Comparison of ENCODE assay signal across 8 mouse cellular contexts in genomic region chr6:128437731-128438316, GRCm38 (mm10). TPM values are rescaled to one million over a fixed set of nuclear protein-coding genes. Genes with fewer than 3 reads are reported as not detected.
DNase-seq lines count a peak whose midpoint lies in the region; ATAC-seq and TF ChIP-seq lines count a peak whose summit lies in the region.

No protein-coding gene starts in this region.

- WGBS in forebrain, embryonic 12.5 days: under 1% methylated on average over 42 of the region's 52 CpGs

- peak overlapping the region; percentile 74 for H3K4me2 ChIP-seq in forebrain, embryonic 12.5 days

- peaks cover 18 to 20% of the 10 kb centered on the region in 2 experiments for H3K36me3 ChIP-seq in MEL (ENCODE audit: control insufficient read depth in 1 of 2, insufficient read depth in 2 of 2, low read length in 2 of 2)
- peaks cover 38% of the 10 kb centered on the region for H3K36me3 ChIP-seq in forebrain, embryonic 12.5 days (replicated peaks)

- peaks cover 12 to 19% of the 10 kb centered on the region in 2 experiments for H3K4me1 ChIP-seq in MEL (ENCODE audit: control insufficient read depth in 1 of 2, insufficient read depth in 2 of 2, low read length in 2 of 2)
- peaks cover 17% of the 10 kb centered on the region for H3K4me1 ChIP-seq in forebrain, embryonic 12.5 days

- ATAC-seq in forebrain, embryonic 12.5 days (ENCODE audit: low FRiP score): peak; percentile 73
- peak; percentile 14 to 25; a peak in 3 of 4 replicates for ATAC-seq in hematopoietic stem cell, adult 5-6 weeks (replicated peaks in 1 of 2; ENCODE audit: insufficient read depth in 1 of 2, low FRiP score in 2 of 2, low TSS enrichment in 1 of 2, low read depth in 1 of 2, poor library complexity in 2 of 2, severe bottlenecking in 2 of 2)
- peak; percentile 26; the same call in 1 of the 2 replicates for ATAC-seq in megakaryocyte-erythroid progenitor cell, adult 5-6 weeks (replicated peaks; ENCODE audit: low FRiP score, low TSS enrichment, poor library complexity, severe bottlenecking)

- H3K9me3 ChIP-seq in MEL (replicated peaks; ENCODE audit: insufficient read depth, low read length): no peaks in the 10 kb centered on the region
- no peaks in the 10 kb centered on the region for H3K9me3 ChIP-seq in forebrain, embryonic 12.5 days

- no peak for TF ChIP-seq CTCF in MEL (IDR thresholded peaks at IDR 0.05 in 2 of 3, conservative IDR thresholded peaks at IDR 0.05 in 1 of 3; ENCODE audit: control insufficient read depth in 1 of 3, insufficient read depth in 1 of 3, low read depth in 2 of 3, low read length in 3 of 3, poor library complexity in 1 of 3, severe bottlenecking in 1 of 3)

- intact Hi-C loops in left cerebral cortex, postnatal 25 days (cut with DNase I): loop anchor here (2.0 kb wide), 1 partner anchor 41 kb away; no protein-coding TSS in a partner anchor

- H3K9ac ChIP-seq in MEL (ENCODE audit: control insufficient read depth, low read depth, low read length, poor library complexity, severe bottlenecking): peak overlapping the region; percentile 87
- peak overlapping the region; percentile 98 for H3K9ac ChIP-seq in forebrain, embryonic 12.5 days

- no peak for TF ChIP-seq EP300 in MEL (IDR thresholded peaks at IDR 0.05; ENCODE audit: low read depth in 1 of 2, low read length in 2 of 2)

- H3K27ac ChIP-seq in MEL (ENCODE audit: control insufficient read depth, low read depth, low read length): peak overlapping the region; percentile 58
- peak overlapping the region; percentile 94 for H3K27ac ChIP-seq in forebrain, embryonic 12.5 days

- peak overlapping the region; percentile 92 to 99 for H3K4me3 ChIP-seq in MEL (ENCODE audit: control insufficient read depth in 1 of 2, insufficient read depth in 1 of 2, low read depth in 2 of 2, low read length in 2 of 2)
- peak overlapping the region; percentile 97 for H3K4me3 ChIP-seq in forebrain, embryonic 12.5 days (replicated peaks)

- peaks cover 19% of the 10 kb centered on the region for H3K79me2 ChIP-seq in MEL (ENCODE audit: control insufficient read depth, insufficient read depth, low read length, poor library complexity)

- no peaks in the 10 kb centered on the region for H3K27me3 ChIP-seq in MEL (ENCODE audit: control insufficient read depth in 1 of 2, insufficient read depth in 2 of 2, low read length in 2 of 2)
- H3K27me3 ChIP-seq in forebrain, embryonic 12.5 days: no peaks in the 10 kb centered on the region

- no peak for TF ChIP-seq RAD21 in MEL (IDR thresholded peaks at IDR 0.05; ENCODE audit: low read depth, low read length)

- TF ChIP-seq POLR2A in MEL (IDR thresholded peaks at IDR 0.05; ENCODE audit: control insufficient read depth in 1 of 2, insufficient read depth in 1 of 2, low read depth in 1 of 2, low read length in 2 of 2, poor library complexity in 1 of 2): no peak

- DNase-seq in MEL (ENCODE audit: low read depth, low spot score): peak; percentile 59
- DNase-seq in c-Kit-positive CD71-positive TER-119-positive erythroid progenitor cells, embryonic 14.5 days (ENCODE audit: low spot score): peak; percentile 42
- DNase-seq in left cerebral cortex, postnatal 25 days (ENCODE audit: low spot score in 2 of 2): peak; percentile 52 to 60
- peak; percentile 57 for DNase-seq in right cerebral cortex, postnatal 14 days
- peak; percentile 53 for DNase-seq in urinary bladder, postnatal 25 days (ENCODE audit: low spot score)

TF ChIP-seq in MEL, 35 proteins besides CTCF, POLR2A, EP300 and RAD21:
- TF ChIP-seq MAZ (IDR thresholded peaks at IDR 0.05; ENCODE audit: low read depth, low read length) (no peak), ZNF384 (IDR thresholded peaks at IDR 0.05; ENCODE audit: low read depth, low read length) (no peak), MXI1 (IDR thresholded peaks at IDR 0.05; ENCODE audit: low read depth, low read length) (peak; percentile 50), HCFC1 (IDR thresholded peaks at IDR 0.05; ENCODE audit: low read depth, low read length) (peak; percentile 87), UBTF (IDR thresholded peaks at IDR 0.05; ENCODE audit: borderline replicate concordance, insufficient read depth, low read depth, low read length) (peak; percentile 30; the same call in 1 of the 2 replicates), NRF1 (IDR thresholded peaks at IDR 0.05; ENCODE audit: insufficient read depth, low read depth, low read length, poor library complexity, severe bottlenecking) (0 out of 2 replicates have a peak, but pooled peaks have one; percentile 5), MAFK (IDR thresholded peaks at IDR 0.05; ENCODE audit: borderline replicate concordance, low read depth, low read length) (no peak), CHD1 (IDR thresholded peaks at IDR 0.05; ENCODE audit: low read depth, low read length) (0 out of 2 replicates have a peak, but pooled peaks have one; percentile 59), BHLHE40 (IDR thresholded peaks at IDR 0.05; ENCODE audit: borderline replicate concordance, low read depth, low read length) (0 out of 2 replicates have a peak, but pooled peaks have one; percentile 8)

RNA-seq across cellular contexts. Expression of gene Fkbp4, which starts 0.7 kb away (rescaled TPM):
- total RNA-seq in MEL (2012; rRNA removed): 332 and 333 TPM in 2 replicates
- polyA plus RNA-seq in MEL (2012; ENCODE audit: insufficient read depth in 1 of 2, insufficient read length in 2 of 2, low read depth in 1 of 2, low replicate concordance in 2 of 2, missing spikeins in 1 of 2): 100 to 1,000 TPM; 426 to 934 TPM
- 525 and 564 TPM in 2 replicates for polyA plus RNA-seq in forebrain, embryonic 12.5 days (2016; fragmentation: Nextera tagmentation; extraction: Ambion mirVana)
- total RNA-seq in hematopoietic stem cell, adult 5-6 weeks (2017): 211 and 308 TPM in 2 replicates
- total RNA-seq in left cerebral cortex, postnatal 25 days (2021): 100 to 1,000 TPM; 117 to 119 TPM
- 234 and 279 TPM in 2 replicates for total RNA-seq in megakaryocyte-erythroid progenitor cell, adult 5-6 weeks (2014; fragmentation: Nextera tagmentation)
- total RNA-seq in megakaryocyte-erythroid progenitor cell, adult 5-6 weeks (2017): 419 and 525 TPM in 2 replicates

RNA-seq across cellular contexts. Expression of gene Itfg2, which starts 13.1 kb away (rescaled TPM):
- 16.6 and 17.8 TPM in 2 replicates for total RNA-seq in MEL (2012; rRNA removed)
- polyA plus RNA-seq in MEL (2012; ENCODE audit: insufficient read depth in 1 of 2, insufficient read length in 2 of 2, low read depth in 1 of 2, low replicate concordance in 2 of 2, missing spikeins in 1 of 2): 10 to 100 TPM in 1 of 2 experiments, not detected in 1; 44.8 TPM
- polyA plus RNA-seq in forebrain, embryonic 12.5 days (2016; fragmentation: Nextera tagmentation; extraction: Ambion mirVana): 34.7 and 37.2 TPM in 2 replicates
- 32.2 and 51.9 TPM in 2 replicates for total RNA-seq in hematopoietic stem cell, adult 5-6 weeks (2017)
- 10 to 100 TPM; 25.0 to 30.9 TPM for total RNA-seq in left cerebral cortex, postnatal 25 days (2021)
- total RNA-seq in megakaryocyte-erythroid progenitor cell, adult 5-6 weeks (2014; fragmentation: Nextera tagmentation): 39.1 and 52.6 TPM in 2 replicates
- 19.3 and 24.7 TPM in 2 replicates for total RNA-seq in megakaryocyte-erythroid progenitor cell, adult 5-6 weeks (2017)

RNA-seq across cellular contexts. Expression of gene Nrip2, which starts 38.7 kb away (rescaled TPM):
- total RNA-seq in MEL (2012; rRNA removed): 0.04 TPM in 1 of 2 replicates, not detected in the other
- polyA plus RNA-seq in MEL (2012; ENCODE audit: insufficient read depth in 1 of 2, insufficient read length in 2 of 2, low read depth in 1 of 2, low replicate concordance in 2 of 2, missing spikeins in 1 of 2): under 1 TPM in 1 of 2 experiments, not detected in 1; 0.86 TPM
- polyA plus RNA-seq in forebrain, embryonic 12.5 days (2016; fragmentation: Nextera tagmentation; extraction: Ambion mirVana): 3.6 and 3.9 TPM in 2 replicates
- not detected in 2 replicates for total RNA-seq in hematopoietic stem cell, adult 5-6 weeks (2017)
- 1 to 10 TPM; 9.9 to 10.0 TPM for total RNA-seq in left cerebral cortex, postnatal 25 days (2021)
- not detected in 2 replicates for total RNA-seq in megakaryocyte-erythroid progenitor cell, adult 5-6 weeks (2014; fragmentation: Nextera tagmentation)
- total RNA-seq in megakaryocyte-erythroid progenitor cell, adult 5-6 weeks (2017): not detected in 2 replicates

Comparison
In these comparisons a context has a peak if more than half of its experiments do, and no peak if none do; other contexts are left out.
1. Peak in every context shown above with its lines: DNase-seq, ATAC-seq, H3K4me3 ChIP-seq and H3K27ac ChIP-seq.
2. ATAC-seq: peak in every context shown above with its lines; median percentile 73 in forebrain, embryonic 12.5 days; 26 in megakaryocyte-erythroid progenitor cell, adult 5-6 weeks; 20 in hematopoietic stem cell, adult 5-6 weeks.